Mouse (Mus musculus) limb, embryonic 13.5 days (tissue): Measurements from ENCODE around the gene Bcas3. TPM values are rescaled to one million over a fixed set of nuclear protein-coding genes. Genes with fewer than 3 reads are reported as not detected.

Source experiments
- ATAC-seq: fragments of 200-750 bp; cut with Nextera tagmentation; 2 replicates; pipeline ENCODE4 v1.8.0; 2017; ENCODE audit warnings: low read depth, moderate number of reproducible peaks, moderate TSS enrichment; ENCODE audit not compliant: low FRiP score
- H3K27ac ChIP-seq: fragments of 300-500 bp; sonication (generic); 2 replicates; pipeline ENCODE4 v1.5.1; 2015; ENCODE audit warnings: inconsistent platforms, mild to moderate bottlenecking, moderate library complexity
- H3K27me3 ChIP-seq: fragments of 300-500 bp; sonication (generic); 2 replicates; pipeline ENCODE4 v1.6.1; 2015; ENCODE audit warnings: mild to moderate bottlenecking, inconsistent platforms
- H3K36me3 ChIP-seq: fragments of 300-500 bp; sonication (generic); 2 replicates; pipeline ENCODE4 v1.6.1; 2015; ENCODE audit warnings: inconsistent platforms, mild to moderate bottlenecking, moderate library complexity
- H3K4me1 ChIP-seq: fragments of 300-500 bp; sonication (generic); 2 replicates; pipeline ENCODE4 v1.6.1; 2015; ENCODE audit warnings: inconsistent platforms
- H3K4me2 ChIP-seq: fragments of 300-500 bp; sonication (generic); replicated peaks from 2 replicates; pipeline ENCODE4 v1.6.1; 2015; ENCODE audit warnings: inconsistent platforms, mild to moderate bottlenecking, moderate library complexity
- H3K4me3 ChIP-seq: fragments of 300-500 bp; sonication (generic); 2 replicates; pipeline ENCODE4 v1.5.1; 2015; ENCODE audit warnings: moderate library complexity, mild to moderate bottlenecking, inconsistent platforms
- H3K9ac ChIP-seq: fragments of 300-500 bp; sonication (generic); 2 replicates; pipeline ENCODE4 v1.6.1; 2015; ENCODE audit warnings: mild to moderate bottlenecking, inconsistent platforms
- H3K9me3 ChIP-seq: fragments of 300-500 bp; sonication (generic); 2 replicates; pipeline ENCODE4 v1.6.1; 2016; ENCODE audit warnings: inconsistent platforms
- WGBS: fragments of 180-500 bp; shearing (Covaris S2); methylation state at CpG from one replicate; pipeline ENCODE4 v1.1.7; 2015; 5-methylcytosine and 5-hydroxymethylcytosine counted together
- polyA plus RNA-seq: library from polyadenylated mRNA; unstranded; fragments of >200 nt; fragmentation: Nextera tagmentation; extraction: Ambion mirVana; gene quantifications from 2 replicates; pipeline ENCODE4 v1.2.1, GENCODE M21; 2015

The Bcas3 gene
- polyA plus RNA-seq, 1 experiment from 2014 or later = 30.3 TPM

DNA sequence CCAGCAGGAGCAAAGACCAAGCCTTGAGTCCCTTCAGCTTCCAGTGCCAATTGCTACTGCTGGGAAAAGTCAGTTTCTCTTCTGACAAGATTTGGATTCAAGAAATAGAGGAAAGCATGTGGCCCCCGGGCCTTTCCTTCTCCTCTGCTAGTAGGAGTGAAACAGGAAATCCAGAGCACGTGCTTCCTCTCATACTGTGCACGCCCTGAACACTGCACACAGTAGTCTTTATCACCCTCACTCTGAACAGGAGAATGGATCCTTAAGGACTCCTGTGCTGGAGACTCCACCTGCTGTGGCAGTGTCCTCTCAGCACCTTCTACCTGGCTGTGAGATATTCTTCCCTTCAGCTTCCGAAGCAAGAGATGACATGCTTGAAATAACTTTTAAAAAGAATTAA lies 458.3 kb downstream of the Bcas3 start:
- H3K4me3 ChIP-seq = no peak overlapping the region
- no peaks in the 10 kb centered on the region for H3K9me3 ChIP-seq
- H3K9ac ChIP-seq = no peak overlapping the region
- no peak for ATAC-seq
- H3K27ac ChIP-seq = no peak overlapping the region
- peaks cover 42% of the 10 kb centered on the region for H3K27me3 ChIP-seq
- peaks cover 32% of the 10 kb centered on the region for H3K4me1 ChIP-seq
- WGBS = 60% methylated on average over 4 of the region's 4 CpGs
- no peaks in the 10 kb centered on the region for H3K36me3 ChIP-seq
- no peak overlapping the region for H3K4me2 ChIP-seq

DNA sequence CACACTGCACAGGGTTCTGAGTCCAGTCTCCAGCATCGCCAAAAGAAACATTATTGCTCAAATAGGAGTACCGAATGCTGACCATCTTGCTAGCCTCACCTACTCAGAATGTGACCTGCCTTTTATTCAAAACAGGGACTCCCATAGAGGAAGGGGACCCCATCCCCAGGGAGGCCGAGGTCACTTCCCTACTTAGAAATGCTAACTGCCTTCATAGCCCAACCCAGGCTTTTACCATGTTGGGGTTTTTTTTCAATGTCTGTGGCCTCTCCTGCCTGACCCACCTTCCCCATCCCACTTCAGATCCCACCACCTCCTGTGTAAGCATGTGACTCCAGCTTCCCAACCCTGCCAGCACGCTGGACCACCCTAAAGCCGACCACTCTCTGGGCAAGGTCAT lies 458.7 kb downstream of the Bcas3 start:
- no peak overlapping the region for H3K9ac ChIP-seq
- no peak overlapping the region for H3K4me2 ChIP-seq
- H3K4me3 ChIP-seq = no peak overlapping the region
- WGBS = 89% methylated on average over 5 of the region's 5 CpGs
- H3K4me1 ChIP-seq = peaks cover 36% of the 10 kb centered on the region
- no peak for ATAC-seq
- peaks cover 42% of the 10 kb centered on the region for H3K27me3 ChIP-seq
- no peak overlapping the region for H3K27ac ChIP-seq
- no peaks in the 10 kb centered on the region for H3K9me3 ChIP-seq
- H3K36me3 ChIP-seq = no peaks in the 10 kb centered on the region

DNA sequence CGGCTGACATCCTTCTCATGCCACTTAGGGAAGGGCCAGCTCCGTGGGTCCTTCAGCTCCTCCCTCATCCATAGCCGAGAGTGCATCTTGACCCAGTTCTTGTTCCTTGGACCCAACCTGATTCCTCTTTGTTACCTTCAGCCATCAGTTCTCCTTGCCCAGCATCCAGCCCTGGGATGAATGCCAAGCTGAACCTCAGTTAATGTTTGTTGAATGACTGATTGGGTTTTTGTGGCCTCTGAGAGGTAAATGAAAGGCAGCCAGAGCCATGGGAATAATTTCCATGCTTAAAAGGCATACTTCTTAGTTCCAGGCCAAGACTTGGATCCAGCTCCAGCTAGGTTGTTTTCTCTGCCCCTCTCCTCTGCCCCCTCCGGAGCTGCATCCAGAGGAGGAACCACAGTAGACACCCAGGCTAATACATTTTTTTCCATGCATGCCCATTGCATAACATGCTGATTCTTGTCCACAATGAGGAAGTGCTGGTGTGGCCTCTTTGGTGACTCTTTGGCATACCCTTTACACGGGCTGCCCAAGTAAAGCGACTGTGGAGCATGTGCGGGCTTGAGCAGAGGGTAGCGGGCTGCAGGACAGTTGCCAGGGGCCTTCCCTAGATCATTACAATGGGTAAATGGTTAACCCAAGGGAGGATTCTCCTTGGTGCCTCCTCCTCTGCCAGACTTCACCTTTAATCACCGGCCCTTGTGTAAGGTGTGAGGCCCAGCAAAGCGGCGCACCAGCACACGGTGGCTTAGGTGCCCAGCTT lies 459.4 kb downstream of the Bcas3 start:
- Histone ChIP-seq H3K9me3 (no peaks in the 10 kb centered on the region), H3K4me3 (no peak overlapping the region), H3K9ac (no peak overlapping the region), H3K27me3 (peaks cover 49% of the 10 kb centered on the region), H3K4me2 (no peak overlapping the region), H3K36me3 (no peaks in the 10 kb centered on the region), H3K27ac (no peak overlapping the region), H3K4me1 (peaks cover 39% of the 10 kb centered on the region)
- 81% methylated on average over 12 of the region's 12 CpGs for WGBS
- no peak for ATAC-seq

- Histone ChIP-seq H3K36me3 (no peaks in the 10 kb centered on the region), H3K27ac (no peak overlapping the region), H3K27me3 (peaks cover 58% of the 10 kb centered on the region), H3K4me2 (no peak overlapping the region), H3K4me1 (peaks cover 53% of the 10 kb centered on the region), H3K4me3 (no peak overlapping the region), H3K9me3 (no peaks in the 10 kb centered on the region), H3K9ac (no peak overlapping the region)
- WGBS = 22% methylated on average over 4 of the region's 4 CpGs
- no peak for ATAC-seq
Observed at GRCm38 (mm10) chr11:85814678-85815077, 461.7 kb downstream of the Bcas3 start.

DNA sequence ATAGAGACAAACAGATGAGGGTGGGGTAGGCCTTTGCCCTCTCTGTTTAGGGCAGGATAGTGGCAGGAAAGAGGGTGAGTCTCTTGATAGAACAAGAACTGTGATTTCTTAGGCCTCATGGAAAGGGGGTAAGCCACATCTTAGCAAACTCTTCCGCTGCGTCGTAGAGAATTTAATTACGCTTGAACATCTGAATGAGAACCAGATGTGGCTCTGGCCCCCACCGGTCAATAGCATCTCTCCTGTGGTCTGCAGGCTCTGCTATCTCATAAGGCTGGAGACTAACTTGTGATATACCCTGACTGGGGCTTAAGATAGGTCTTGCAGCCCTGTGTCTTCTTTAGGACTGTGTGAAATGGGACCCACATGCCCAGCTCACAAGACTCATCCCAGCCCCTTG lies 463.5 kb downstream of the Bcas3 start:
- no peaks in the 10 kb centered on the region for H3K9me3 ChIP-seq
- no peaks in the 10 kb centered on the region for H3K36me3 ChIP-seq
- 14% methylated on average over 5 of the region's 5 CpGs for WGBS
- no peak overlapping the region for H3K27ac ChIP-seq
- peaks cover 62% of the 10 kb centered on the region for H3K4me1 ChIP-seq
- H3K4me3 ChIP-seq = no peak overlapping the region
- H3K4me2 ChIP-seq = no peak overlapping the region
- peaks cover 57% of the 10 kb centered on the region for H3K27me3 ChIP-seq
- no peak overlapping the region for H3K9ac ChIP-seq
- no peak for ATAC-seq

- peaks cover 59% of the 10 kb centered on the region for H3K4me1 ChIP-seq
- peaks cover 67% of the 10 kb centered on the region for H3K27me3 ChIP-seq
- no peaks in the 10 kb centered on the region for H3K36me3 ChIP-seq
Observed at GRCm38 (mm10) chr11:85818401-85818800, 465.4 kb downstream of the Bcas3 start.

GRCm38 (mm10) chr11:85820959-85821358 lies 468.0 kb downstream of the Bcas3 start:
- Histone ChIP-seq H3K4me2 (no peak overlapping the region), H3K9me3 (no peaks in the 10 kb centered on the region), H3K4me1 (peaks cover 47% of the 10 kb centered on the region), H3K27me3 (peaks cover 83% of the 10 kb centered on the region), H3K36me3 (no peaks in the 10 kb centered on the region), H3K27ac (no peak overlapping the region), H3K4me3 (no peak overlapping the region), H3K9ac (no peak overlapping the region)
- 80% methylated on average over 3 of the region's 3 CpGs for WGBS
- no peak for ATAC-seq

More at GRCm38 (mm10) chr11:85818401-85818800, 465.4 kb downstream of the Bcas3 start:
- Histone ChIP-seq H3K9ac (no peak overlapping the region), H3K27ac (no peak overlapping the region), H3K9me3 (no peaks in the 10 kb centered on the region), H3K4me2 (no peak overlapping the region), H3K4me3 (no peak overlapping the region)
- WGBS = 52% methylated on average over 3 of the region's 3 CpGs
- ATAC-seq = no peak

- WGBS = 86% methylated on average over 9 of the region's 9 CpGs
Observed at GRCm38 (mm10) chr11:85821659-85822058, 468.7 kb downstream of the Bcas3 start.

GRCm38 (mm10) chr11:85823181-85823580 lies 470.2 kb downstream of the Bcas3 start:
- no peak overlapping the region for H3K4me2 ChIP-seq
- H3K4me3 ChIP-seq = no peak overlapping the region
- peaks cover 88% of the 10 kb centered on the region for H3K27me3 ChIP-seq
- 14% methylated on average over 6 of the region's 6 CpGs for WGBS
- ATAC-seq = no peak
- no peak overlapping the region for H3K27ac ChIP-seq
- peaks cover 44% of the 10 kb centered on the region for H3K4me1 ChIP-seq
- H3K36me3 ChIP-seq = no peaks in the 10 kb centered on the region
- no peaks in the 10 kb centered on the region for H3K9me3 ChIP-seq
- 0 out of 2 replicates have a peak overlapping the region, but pooled peaks have one; percentile 2 for H3K9ac ChIP-seq

More at GRCm38 (mm10) chr11:85821659-85822058, 468.7 kb downstream of the Bcas3 start:
- Histone ChIP-seq H3K36me3 (no peaks in the 10 kb centered on the region), H3K9me3 (no peaks in the 10 kb centered on the region), H3K27ac (no peak overlapping the region), H3K4me1 (peaks cover 41% of the 10 kb centered on the region), H3K4me2 (no peak overlapping the region), H3K27me3 (peaks cover 88% of the 10 kb centered on the region), H3K9ac (no peak overlapping the region), H3K4me3 (no peak overlapping the region)
- ATAC-seq = no peak

GRCm38 (mm10) chr11:85823794-85824193 lies 470.8 kb downstream of the Bcas3 start:
- Histone ChIP-seq H3K9ac (no peak overlapping the region), H3K27me3 (peaks cover 88% of the 10 kb centered on the region), H3K36me3 (no peaks in the 10 kb centered on the region), H3K27ac (no peak overlapping the region), H3K4me1 (peaks cover 40% of the 10 kb centered on the region), H3K4me3 (no peak overlapping the region), H3K9me3 (no peaks in the 10 kb centered on the region), H3K4me2 (no peak overlapping the region)
- 41% methylated on average over 4 of the region's 4 CpGs for WGBS
- ATAC-seq = no peak

- Histone ChIP-seq H3K4me3 (no peak overlapping the region), H3K27ac (no peak overlapping the region), H3K4me1 (peaks cover 41% of the 10 kb centered on the region), H3K36me3 (no peaks in the 10 kb centered on the region), H3K9ac (no peak overlapping the region), H3K27me3 (peaks cover 99% of the 10 kb centered on the region), H3K4me2 (no peak overlapping the region), H3K9me3 (no peaks in the 10 kb centered on the region)
- 72% methylated on average over 10 of the region's 10 CpGs for WGBS
- ATAC-seq = no peak
Observed at GRCm38 (mm10) chr11:85825031-85825430, 472.1 kb downstream of the Bcas3 start.

DNA sequence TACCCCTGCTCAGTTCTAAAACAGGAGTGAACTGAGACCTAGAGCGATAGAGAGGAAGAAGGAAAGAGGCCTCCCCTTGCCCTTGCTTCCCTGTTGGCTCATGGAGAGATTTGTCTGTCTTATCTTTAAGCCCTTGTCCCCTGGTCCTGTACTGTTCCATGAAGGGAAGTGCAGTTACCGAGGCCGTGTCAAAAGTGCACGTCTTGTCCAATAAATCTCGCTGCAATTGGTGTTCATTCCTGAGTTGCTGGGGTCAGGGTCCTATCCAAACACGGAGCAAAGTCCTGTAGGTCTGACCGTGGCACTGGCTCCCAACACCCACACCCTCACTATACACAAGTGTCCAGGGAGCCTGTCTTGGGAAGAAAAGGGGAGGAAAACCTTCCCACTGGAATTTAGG lies 472.9 kb downstream of the Bcas3 start:
- H3K4me3 ChIP-seq = no peak overlapping the region
- no peaks in the 10 kb centered on the region for H3K9me3 ChIP-seq
- 39% methylated on average over 7 of the region's 7 CpGs for WGBS
- no peaks in the 10 kb centered on the region for H3K36me3 ChIP-seq
- H3K4me2 ChIP-seq = no peak overlapping the region
- H3K4me1 ChIP-seq = peaks cover 44% of the 10 kb centered on the region
- no peak overlapping the region for H3K9ac ChIP-seq
- H3K27me3 ChIP-seq = peaks cover 99% of the 10 kb centered on the region
- ATAC-seq = no peak
- H3K27ac ChIP-seq = no peak overlapping the region

DNA sequence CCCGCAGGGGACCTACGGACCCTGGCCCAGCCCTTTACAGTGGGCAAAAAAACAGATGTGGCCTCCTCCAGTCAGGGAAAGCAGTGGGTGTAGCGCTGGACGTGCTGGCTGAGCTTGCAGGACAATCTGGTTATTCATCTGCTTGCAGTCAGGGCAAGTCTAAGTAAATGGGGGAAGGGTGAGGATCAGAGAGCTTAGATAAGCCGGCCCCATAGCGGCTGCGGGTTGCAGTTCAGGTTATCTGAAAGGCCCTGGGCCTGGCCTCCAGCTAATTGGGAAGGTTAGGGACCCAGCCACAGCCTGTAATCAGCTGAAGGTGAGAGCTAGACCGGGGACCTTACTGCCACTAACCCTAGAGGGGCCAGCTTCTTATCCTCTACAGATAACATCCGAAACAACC lies 474.4 kb downstream of the Bcas3 start:
- Histone ChIP-seq H3K9me3 (no peaks in the 10 kb centered on the region), H3K4me2 (no peak overlapping the region), H3K27ac (no peak overlapping the region), H3K27me3 (peaks cover 99% of the 10 kb centered on the region), H3K9ac (no peak overlapping the region; the same call in 1 of the 2 replicates), H3K4me1 (peaks cover 57% of the 10 kb centered on the region), H3K36me3 (no peaks in the 10 kb centered on the region), H3K4me3 (no peak overlapping the region)
- 25% methylated on average over 9 of the region's 9 CpGs for WGBS
- ATAC-seq = no peak
